Mouse (Mus musculus): ENCODE data around the gene Dnajb14. TPM values are rescaled to one million over a fixed set of nuclear protein-coding genes. Genes with fewer than 3 reads are reported as not detected.
"Not testable (repeated sequence)": the region's sequence is repeated elsewhere in the genome, so short reads cannot be mapped to it uniquely, and the experiment has no call there.

Dnajb14 gene
- total RNA-seq, 2 experiments from 2014 or later, result 6.1 to 7.8 TPM

- DNase-seq, result no peak
These were observed 3.9 kb upstream of the Dnajb14 start for GRCm38 (mm10) chr3:137863330-137864123.

- DNase-seq, result peak; percentile 98
These were observed 3.1 kb upstream of the Dnajb14 start, which contains the start of gene H2afz for GRCm38 (mm10) chr3:137864124-137864987. Gene H2afz, plus strand, starts transcription at chr3:137864487.

DNA sequence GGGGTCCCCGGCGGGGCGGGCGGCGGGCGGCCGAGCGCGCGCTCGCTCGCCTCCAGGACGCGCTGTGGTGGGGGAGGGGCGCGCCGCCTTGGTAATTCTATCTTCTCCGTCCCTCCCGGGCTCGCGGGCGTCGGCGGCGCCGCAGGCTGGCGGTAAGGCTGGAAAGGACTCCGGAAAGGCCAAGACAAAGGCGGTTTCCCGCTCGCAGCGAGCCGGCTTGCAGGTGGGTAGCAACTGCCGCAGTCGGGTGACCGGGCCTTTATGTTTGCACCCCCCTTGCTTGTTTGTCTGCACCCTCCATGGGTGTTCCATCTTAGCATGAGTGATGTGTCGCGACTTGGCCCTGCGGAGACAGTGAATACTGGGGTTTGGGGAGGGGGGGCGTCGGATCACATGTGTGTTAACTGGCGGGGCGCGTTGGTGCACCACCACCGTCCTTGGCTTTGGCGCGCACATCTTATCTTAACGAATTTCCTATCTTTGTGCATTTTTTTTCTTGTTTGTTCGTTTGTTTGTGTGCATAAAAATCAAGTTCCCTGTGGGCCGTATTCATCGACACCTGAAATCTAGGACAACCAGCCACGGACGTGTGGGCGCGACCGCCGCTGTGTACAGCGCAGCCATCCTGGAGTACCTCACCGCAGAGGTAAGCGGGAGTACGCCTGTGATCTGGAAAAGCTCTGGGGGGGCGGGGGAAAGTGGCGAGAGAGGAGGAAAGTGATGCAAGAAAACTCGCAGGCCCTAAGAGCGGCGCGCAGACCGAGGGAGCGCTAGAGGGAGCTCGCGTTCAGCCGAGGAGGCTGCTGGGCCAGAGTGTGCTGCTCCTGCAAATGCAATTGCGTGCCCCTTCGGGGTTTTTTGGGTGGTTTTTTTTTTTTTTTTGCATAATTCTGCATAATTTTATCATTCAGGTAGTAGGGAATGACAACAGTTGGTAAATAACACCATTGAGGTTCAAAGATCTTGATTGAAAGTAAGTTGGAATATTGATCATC, 2.2 kb upstream of the Dnajb14 start:
- DNase-seq, result peak; percentile 79

DNA sequence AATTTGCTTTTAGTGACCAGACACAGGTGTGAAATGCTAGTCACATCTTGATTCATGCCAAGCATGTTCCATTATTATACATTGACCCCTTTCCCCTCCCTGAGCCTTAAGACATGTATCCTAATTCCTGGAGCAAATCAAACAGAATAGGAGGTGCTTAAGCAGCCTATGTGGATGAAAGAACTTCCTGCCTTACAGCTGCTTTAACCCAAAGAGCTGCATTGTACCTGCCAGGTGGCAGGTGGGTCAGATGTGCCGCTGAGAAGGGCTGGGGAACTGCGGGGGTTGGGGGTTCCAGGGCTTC, 390 bp upstream of the Dnajb14 start:
- no peak for DNase-seq

GRCm38 (mm10) chr3:137868094-137868913, 829 bp downstream of the Dnajb14 start:
- DNase-seq, result no peak

DNA sequence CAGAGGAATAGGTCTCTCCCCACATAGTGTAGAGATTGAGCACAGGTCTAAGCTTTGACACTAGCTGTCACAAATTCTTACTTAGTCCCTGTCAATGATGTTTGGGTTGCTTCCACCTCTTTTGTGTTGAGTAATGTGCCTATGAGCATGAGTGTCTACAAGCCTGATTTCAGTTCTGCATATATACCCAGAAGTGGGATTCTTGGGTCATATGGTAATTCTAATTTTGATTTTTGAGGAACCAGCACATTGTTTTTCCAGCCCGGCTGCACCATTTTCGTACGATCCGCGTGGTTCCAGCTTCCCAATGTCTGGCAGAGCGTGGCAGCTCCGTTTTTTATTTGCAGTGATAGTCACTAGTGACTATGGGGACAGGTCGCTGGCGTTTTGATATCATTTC, 1.9 kb downstream of the Dnajb14 start:
- peak; percentile 13 for DNase-seq

GRCm38 (mm10) chr3:137879313-137879712, 11.8 kb downstream of the Dnajb14 start:
- DNase-seq, result no peak

DNA sequence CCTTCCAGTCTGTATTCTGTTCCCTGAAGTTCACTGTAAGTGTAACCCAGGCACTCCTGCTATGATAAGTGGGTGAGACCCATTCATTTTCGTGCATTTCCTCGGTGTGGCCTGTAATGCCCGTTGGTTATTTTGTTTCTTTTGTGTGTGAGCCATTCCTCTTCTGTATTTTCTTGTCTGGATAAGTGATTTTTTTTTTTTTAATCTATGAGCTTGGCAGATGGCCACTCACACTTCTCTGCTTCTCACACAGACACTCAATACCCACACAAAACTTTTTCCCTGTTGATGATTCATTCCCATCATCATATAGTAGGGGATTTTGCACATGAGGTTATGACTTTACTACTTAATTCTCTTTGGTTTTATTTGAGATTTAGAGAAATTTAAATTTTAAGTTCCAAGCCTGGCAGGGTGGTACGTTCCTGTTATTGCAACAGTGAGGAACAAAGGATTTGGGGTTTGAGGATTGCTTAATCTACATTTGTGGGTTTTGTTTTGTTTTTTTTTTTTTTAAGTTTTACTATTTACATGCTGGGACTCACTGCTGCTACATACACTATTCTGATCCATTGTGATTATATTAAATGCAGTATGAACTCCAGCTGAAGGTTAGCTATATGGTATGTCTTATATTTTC, 12.8 kb downstream of the Dnajb14 start:
- no peak for DNase-seq

DNA sequence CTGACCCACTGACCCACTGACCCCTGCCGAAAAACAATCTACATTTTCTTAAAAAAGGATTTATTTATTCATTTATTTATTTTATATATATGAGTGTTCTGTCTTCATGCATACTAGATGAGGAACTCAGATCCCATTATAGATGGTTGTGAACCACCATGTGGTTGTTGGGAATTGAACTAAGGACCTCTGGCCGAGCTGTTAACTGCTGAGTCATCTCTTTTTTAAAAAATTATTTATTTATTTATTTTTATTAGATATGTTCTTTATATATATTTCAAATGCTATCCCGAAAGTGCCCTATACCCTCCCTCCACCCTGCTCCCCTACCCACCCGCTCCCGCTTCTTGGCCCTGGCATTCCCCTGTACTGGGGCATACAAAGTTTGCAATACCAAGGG, 13.6 kb downstream of the Dnajb14 start:
- DNase-seq, result no peak

- DNase-seq, result no peak
These were observed 20.5 kb downstream of the Dnajb14 start for GRCm38 (mm10) chr3:137887961-137888360.

- DNase-seq, result no peak
These were observed 23.6 kb downstream of the Dnajb14 start for GRCm38 (mm10) chr3:137891089-137891488.

- no peak for DNase-seq
These were observed 24.6 kb downstream of the Dnajb14 start for GRCm38 (mm10) chr3:137892118-137892517.

DNA sequence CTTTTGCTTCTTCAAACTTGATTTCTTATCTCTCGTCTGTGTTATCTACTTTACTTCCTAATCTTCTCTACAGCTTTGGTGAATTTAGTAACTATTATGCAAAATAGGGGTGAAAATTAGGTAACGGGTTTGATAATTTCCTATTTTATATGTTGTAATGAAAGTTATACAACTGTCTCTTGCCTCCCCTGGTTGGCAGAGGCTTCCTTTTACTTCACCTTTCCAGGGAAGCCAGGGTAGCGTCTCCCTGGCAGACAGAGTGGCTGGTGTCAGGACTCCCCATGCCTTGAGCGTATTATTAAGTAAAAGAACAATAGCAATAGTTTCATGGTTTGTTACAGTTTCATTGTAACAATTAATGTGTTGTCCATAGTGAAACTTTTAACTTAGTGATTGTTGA, 26.3 kb downstream of the Dnajb14 start:
- DNase-seq, result no peak

- no peak for DNase-seq
These were observed 27.7 kb downstream of the Dnajb14 start for GRCm38 (mm10) chr3:137895196-137895595.

- no peak for DNase-seq
These were observed 28.9 kb downstream of the Dnajb14 start for GRCm38 (mm10) chr3:137896386-137896785.

DNA sequence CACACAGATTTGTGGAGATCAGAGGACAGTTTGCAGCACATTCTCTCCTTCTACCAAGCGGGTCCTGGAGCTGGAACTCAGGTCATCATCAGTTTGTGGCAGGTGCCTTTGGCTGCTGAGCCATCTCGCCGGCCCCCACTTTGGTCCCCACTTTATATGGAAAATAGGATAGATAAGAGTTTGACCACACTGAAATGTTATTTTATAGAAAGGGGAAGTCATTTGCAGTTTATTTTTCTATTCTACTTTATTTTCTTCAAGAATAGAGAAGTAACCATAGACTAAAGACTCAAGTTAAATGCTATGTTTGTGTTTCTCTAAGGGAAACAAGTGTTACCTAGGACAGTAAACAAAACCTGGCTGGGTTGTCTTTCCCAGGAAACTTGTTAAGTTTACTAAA, 29.4 kb downstream of the Dnajb14 start:
- DNase-seq, result no peak

GRCm38 (mm10) chr3:137897685-137898084, 30.2 kb downstream of the Dnajb14 start:
- DNase-seq, result no peak

DNA sequence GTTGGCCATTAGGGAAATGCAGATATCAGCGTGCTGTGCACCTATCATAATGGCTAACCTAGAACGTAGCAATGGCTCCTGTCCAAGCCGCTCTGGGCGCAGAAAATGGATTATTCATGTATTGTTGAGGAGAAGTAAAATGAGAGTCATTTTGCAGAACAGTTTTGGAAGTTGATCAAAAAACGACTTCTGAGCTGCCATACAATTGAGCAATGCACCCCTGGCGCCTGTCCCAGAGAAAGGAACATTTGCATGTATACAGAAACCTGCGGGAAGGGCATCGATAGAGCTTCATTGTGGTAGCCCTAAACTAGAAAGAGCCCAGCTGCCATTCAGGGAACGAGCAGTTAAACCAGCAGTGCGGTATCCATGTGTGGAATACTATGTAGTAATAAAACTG, 32.7 kb downstream of the Dnajb14 start:
- DNase-seq, result no peak

DNA sequence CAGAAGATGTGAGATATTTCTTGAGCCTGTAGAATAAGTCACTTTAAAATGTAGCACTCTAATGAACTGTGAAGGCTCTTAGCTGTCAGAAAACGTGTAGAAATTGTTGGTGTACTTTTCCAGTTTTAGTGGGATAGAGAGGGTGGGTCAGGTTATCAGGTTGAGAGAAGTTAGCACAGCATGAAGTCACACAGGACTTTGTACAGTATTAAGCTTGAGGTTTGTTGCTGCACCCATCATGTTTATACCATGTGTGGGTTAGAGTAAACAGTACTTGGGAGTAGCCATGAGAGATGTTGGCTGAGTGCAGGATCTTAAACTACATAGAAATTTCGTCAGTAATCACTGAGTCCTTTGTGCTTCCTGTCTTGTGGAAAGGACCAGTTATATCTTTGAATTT, 45.6 kb downstream of the Dnajb14 start:
- DNase-seq, result no peak

DNA sequence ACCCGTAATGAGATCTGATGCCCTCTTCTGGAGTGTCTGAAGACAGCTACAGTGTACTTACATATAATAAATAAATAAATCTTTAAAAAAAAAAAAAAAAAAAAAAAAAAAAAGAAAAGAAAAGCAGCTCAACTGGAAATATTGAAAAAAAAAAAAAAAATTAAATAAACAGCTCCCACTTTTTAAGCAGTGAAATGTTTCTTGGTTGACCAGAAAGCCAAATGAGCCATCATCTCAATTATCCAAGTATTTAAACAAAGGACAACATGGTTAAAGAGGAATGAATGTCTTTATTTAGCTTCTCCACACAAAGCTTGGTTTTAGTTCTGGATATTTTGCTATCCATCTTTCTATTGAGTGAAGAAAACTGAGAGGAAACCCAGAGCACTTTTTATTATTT, 47.1 kb downstream of the Dnajb14 start:
- not testable (repeated sequence) for DNase-seq

DNA sequence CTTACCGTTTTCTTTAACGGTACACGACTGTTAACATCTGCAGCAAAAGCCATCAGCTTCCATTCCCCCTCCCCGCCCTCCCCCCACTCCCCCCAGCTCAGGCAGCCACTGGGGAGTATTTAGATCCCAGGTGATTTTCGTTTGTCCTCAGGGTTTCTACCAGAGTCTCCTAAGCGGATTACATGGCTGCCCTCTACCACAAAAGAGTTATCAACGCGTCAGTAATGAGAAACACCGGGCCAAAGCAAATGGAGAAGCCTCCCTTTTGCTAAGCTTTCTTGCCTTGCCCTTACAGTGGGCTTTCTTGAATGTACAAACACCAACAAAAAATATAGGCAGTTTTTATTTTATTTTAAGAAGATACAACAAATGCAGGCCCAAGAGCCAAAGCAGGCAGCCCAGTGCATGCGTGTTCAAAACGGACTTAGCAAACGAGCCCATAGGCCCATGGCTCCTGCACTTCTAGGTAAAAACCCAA, 50.3 kb downstream of the Dnajb14 start:
- no peak for DNase-seq
